Mouse (Mus musculus) ovary, adult 18-20 months (tissue): ENCODE measurements around the gene Prss16.
A peak's percentile ranks its signal among the peaks of the same experiment; 100 is the strongest.

Experiments
- DNase-seq: peaks from one replicate; pipeline ENCODE4 v3.0.0; 2022; ENCODE audit warnings: low spot score, mixed read lengths

Prss16 gene

DNA sequence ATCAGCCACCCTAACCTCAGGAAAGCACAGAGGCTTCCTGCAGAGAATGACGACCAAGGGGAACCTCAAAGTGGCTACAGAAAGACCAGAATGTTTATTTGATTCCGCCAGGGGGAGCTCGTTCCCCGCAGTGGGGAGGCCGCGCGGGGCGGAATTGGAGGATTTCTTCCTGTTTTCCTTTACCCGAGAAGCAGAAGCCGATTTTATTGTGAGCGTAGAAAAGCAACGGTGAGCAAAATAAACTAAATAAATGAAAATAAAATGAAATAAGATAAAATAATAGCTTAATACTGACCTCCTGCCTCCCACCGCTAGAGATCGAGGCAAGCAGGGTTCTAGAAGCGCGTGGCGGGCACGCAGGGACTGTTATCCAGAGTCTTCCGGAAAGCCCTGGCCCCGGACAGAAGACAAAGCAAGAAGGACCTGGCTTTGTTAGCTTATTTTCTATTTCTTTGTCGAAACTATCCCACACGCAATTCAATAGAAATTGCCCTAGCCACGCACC lies 35.3 kb downstream of the Prss16 start:
- peak; percentile 76 for DNase-seq

DNA sequence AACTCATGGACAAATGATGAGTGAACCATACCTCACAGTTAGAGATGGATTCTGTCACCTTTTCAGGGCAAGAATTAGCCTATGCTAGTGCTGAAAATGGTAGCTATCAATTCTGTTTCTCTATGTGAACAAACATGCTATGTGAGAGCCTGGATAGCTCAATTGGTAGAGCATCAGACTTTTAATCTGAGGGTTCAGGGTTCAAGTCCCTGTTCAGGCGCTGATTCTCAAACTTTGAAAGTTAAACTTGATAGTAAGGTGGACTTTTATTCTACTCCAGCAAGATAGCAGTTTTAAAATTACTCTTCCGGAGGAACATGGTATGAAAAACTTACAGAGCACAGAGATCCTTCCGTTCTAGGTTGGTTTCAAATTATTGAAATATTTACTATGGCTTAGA lies 37.9 kb downstream of the Prss16 start:
- no peak for DNase-seq

DNA sequence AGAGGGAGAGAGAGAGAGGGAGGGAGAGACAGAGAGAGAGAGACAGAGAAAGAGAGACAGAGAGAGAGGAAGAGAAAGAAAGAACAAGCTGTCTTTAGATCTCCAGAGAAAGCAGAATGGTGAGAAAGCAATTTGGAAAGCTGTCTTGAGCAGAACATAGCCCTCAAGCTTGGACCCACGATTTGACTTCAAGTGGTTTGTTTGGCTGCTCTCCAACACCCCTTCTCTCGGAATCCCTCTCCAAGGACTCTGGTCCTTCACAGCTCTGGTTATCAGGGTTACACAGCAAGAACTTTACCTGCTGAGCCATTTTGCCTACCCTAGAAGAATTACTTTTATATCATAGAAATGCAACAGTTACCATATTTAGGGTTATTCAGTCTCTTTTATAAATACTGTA lies 39.7 kb downstream of the Prss16 start:
- no peak for DNase-seq

DNA sequence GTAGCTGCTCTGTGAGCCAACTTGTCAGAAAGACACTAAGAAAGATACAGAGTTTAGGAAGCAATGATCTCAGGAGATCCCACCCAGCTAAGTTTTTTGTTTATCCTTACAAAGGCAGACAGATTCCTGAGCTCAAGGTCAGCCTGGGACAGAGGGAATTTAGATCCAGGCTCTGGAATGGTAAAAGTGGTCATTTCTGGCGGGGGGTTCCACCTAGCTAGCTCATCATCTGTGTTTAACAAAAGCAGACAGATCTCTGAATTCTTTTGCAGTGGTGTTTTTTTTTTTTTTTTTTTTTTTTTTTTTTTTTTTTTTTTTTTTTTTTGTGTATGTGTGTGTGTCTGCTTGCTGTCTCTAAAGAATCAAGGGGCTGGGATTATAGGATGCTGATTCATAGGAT lies 40.3 kb downstream of the Prss16 start:
- no peak for DNase-seq
